Mouse (Mus musculus) activated CD4-positive, CD25-positive, alpha-beta regulatory T cell, adult 4 months (primary cell): Measurements from ENCODE around the gene Prkch. TPM values are rescaled to one million over a fixed set of nuclear protein-coding genes. Genes with fewer than 3 reads are reported as not detected.

ENCODE experiments used
- ATAC-seq: one replicate; pipeline ENCODE4 v1.8.0; 2017
- polyA plus RNA-seq, 2 experiments: library from polyadenylated mRNA; unstranded; fragments of 100-300 nt; shearing (Covaris generic); gene quantifications; one replicate each; pipeline ENCODE4 v1.2.1; 2017

The Prkch gene
- polyA plus RNA-seq, 2 experiments from 2014 or later: 80.9 to 82.1 TPM

DNA sequence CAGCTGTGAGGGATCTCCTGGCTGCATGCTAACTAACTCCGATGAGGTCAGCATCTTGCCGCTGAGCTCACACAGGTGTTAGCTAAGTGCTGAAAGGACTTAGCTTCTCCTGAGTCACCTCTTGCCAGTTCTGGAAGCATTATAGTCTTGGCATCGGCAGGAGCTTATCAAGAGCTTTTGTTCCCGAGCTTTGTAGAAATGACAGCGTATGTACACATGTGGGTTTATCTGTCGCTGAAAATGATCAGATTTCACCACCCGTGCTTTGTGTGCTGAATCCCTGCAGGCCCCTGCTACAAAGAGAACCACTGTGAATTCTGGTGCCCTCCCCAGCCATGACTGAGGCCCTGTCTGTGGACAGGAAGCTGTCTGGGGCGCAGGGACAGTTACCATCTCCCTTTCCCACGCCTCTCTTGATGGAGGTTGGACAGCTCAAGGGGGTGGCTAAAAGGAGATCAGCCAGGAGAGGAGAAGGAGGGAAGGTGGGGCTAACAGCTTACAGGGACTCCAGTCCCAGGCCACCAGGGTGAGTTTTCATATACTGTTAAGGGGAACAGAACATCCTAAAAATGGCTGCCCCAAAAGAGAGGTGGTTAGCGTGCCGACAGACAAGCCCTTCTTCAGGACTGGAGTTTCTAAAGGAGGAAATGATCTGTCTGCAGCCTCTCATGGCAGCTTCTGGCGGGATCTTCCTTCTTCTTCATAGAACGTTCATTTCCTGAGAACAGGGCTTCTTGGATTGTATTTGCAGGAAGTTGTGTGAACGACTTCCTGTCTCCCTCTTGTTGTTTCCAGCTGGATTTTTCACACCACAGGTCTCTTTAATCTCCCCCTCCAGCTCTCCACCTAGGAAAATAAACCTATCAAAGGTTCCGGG, 180.3 kb downstream of the Prkch start:
- ATAC-seq: no peak

DNA sequence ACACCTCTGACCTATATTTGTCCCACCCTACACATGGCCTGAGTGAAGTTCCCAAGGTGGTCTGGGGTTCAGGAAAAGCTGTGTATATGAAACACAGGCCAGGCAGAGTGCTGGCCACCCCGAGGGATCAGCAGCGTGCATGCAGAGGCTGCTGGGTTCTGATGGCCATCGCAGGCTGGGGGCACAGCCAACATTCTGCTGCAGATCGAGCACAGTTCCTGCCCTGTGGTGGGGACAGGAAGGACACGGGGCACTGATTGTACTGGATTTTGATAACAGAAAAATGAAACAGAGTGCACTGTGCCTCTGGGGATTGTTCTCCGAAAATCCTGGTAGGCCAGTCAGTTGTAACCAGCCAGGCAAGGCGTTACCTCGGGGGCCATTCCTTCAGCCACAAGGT, 181.6 kb downstream of the Prkch start:
- no peak for ATAC-seq

DNA sequence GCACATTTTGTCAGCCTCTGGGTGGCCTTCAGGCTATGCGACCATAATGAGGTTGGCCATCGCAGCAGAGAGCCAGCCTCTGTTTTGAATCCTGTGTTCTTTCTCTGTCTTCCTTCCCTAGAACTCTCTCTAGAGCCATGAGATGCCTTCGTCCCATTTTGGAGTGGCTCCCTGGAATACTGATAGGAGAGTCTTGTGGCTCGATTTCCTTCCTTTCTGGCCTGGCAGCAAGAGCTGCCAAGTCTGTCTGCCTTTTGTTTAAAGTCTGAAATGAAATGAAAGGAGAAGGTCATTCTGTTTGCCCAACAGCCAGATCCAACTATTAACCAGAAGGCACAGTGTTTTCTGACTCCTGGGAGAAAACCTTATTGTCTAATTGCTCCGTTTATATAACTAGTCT, 184.2 kb downstream of the Prkch start:
- ATAC-seq: no peak

DNA sequence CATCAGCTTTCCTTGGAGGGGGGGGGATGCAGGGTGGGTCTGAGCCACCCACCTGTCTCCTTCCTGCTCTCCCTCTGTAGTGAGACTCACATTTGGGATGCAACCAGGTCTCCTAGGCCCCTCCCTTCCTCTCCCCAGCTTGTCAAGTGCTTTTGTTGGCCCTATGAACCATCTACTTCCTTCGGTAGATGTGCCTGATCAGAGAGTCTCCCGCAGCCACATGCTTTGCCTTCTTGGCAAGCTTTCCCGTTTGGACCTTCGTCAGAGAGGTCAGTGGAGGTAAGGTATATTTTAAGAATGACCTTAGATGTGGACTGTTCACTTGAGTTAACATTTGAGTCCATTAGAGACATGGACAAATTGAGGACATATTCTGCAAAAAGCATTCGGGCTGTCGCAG, 184.9 kb downstream of the Prkch start:
- ATAC-seq: no peak

DNA sequence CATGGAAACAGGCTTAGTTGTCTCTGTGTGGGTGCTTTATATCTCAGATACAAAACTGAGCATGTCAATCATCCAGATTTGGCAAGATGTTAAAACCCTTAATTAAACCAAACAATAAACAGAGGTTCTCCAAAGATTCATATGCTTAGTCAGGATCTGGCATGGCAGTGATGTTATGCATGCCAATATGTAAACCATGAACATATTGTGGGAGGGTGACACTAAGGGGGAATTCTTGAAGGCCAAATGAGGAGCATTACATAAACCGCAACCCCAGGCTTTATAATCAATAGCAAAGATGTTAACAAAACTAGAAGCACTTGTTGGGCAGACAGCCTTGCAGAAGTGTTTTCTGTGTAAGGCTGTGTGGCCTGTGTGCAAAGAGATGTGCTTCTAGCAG, 186.2 kb downstream of the Prkch start:
- ATAC-seq: no peak

DNA sequence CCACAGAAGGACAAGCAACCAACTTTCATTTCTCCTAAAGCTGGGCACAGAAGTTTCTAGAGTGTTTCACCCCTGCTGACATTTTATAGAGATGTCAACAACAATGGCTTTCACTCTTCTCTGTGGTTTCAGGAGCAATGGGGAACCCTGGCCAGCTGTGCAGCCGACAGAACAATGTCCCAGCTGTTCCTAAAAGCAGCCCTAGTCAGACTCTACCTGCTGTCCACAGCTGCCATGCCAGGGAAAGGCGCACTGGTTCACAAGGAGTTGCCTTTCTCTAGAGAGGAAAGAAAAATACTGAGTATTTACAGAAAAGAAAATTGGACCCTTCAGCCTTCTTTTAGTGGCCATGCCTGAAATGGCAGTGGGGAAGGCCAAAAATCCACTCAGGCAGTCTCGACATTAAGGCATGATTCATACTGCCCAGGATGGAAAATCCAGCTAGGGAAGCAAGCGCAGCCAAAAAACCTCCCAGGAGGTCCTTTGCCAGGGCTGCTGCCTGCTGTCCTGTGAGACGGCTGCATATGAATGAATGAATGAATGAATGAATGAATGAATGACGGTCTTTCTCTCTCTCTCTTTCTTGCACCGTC, 190.3 kb downstream of the Prkch start:
- no peak for ATAC-seq

DNA sequence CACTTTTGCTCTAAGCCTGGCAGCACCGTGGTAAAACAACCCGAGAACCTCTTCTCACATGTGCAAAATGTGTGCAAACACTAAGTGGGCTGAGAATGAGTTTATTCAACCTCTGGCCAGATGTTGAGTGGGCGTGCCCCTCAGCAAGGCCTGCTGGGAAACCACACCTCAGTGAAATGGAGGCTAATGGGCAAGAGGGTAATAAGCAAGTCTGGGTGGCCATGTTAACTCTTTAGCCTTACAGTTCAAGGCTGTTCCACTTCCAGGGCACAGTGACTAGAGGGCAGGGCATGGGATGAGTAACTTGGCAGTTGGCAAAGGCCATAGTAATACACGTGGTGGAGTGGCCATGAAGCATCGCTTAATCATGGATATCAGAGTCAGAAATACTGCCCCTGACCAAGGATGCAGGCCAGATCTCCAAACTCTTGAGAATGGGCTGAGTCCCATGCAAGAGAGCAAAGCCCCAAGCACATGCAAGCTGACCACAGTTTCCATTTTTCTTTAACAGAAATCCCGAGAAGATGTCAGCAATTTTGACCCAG, 191.9 kb downstream of the Prkch start:
- no peak for ATAC-seq

DNA sequence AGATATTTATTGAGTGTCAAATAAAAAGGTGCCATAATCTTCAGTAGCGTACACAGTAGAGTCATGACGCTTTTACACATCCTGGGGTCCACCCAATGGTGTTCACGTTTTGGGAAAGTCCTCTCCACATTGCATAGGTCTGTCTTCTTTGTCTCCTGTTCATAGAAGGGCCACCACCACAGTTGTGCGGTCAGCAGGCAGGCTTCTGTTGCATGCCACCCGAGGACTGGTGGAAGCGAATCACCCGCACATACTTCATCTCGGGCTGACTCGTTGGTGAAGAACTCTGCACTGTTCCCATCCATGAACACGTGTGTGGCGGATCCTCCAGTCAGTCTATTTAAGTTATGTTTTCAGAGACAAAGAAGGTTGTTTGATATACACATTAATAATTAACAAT, 193.1 kb downstream of the Prkch start:
- ATAC-seq: no peak

DNA sequence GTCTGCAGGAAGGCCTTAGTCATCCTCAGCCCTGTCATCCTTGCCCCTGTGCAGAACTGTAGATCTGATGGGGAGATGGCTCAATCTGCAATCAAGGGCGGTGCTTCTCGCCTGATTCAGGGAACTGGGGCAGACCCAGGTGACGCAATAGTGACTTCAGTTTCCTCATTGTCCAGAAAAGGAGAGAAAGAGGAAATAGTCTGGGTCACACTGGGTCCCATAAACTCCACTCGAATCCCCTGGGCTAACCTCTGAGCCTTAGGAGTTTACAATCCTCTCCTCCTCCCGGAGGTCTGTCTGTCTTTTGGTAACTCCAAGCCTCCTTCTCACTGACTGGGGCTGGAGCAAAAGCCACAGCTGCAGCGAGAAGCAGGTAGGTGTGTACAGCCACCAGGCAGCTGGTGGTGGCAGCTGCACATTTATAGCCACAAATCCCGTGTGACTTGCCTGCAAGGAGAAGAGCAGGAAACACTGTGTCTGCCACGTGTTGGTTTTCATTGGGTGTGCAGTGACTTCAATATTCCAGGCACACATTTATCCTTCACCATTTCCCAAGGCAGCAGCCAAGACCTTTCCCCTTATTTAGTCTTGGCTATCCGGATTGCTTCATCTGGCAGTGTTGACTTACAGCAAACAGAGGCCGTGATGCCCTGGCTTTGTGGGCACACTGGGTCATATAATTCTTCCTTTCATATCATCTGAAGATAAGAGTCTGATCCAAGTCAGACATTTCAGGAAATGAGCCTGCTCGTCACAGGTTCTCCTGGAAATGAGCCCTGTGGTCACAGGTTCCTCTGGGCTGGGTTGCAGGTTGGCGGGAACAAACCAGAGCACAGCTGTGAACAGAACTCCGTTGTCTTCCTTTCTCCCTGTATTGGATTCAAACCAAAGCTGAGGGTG, 195.0 kb downstream of the Prkch start:
- ATAC-seq: peak; percentile 43

DNA sequence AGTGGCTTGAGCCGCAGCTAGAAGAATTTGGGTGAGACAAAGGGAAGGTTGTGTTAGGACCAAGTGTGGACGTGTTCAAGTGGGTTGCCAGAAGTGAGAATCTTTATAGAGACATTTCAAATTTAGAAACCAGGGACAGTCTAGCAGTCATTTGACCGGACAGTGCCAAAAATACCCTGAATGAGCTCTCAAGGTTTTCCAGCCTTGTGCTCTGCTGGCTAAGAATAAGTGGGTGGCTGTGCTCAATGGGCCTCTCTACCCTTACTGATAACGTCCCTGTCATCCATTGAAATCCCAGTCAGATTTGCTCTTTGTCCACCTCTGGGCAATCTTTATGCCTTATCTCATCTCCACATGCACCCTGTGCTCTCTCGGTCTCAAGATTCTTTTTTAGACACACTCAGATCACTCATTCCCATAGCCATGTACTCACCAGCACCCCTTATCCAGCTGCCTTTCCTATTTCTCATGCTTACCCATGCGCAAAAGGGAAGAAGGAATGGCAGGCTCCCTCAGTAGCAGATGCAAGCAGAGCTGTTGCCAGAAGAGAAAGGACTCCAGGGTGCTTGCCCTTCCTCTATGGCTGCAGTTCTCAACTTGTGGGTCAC, 196.9 kb downstream of the Prkch start:
- no peak for ATAC-seq

DNA sequence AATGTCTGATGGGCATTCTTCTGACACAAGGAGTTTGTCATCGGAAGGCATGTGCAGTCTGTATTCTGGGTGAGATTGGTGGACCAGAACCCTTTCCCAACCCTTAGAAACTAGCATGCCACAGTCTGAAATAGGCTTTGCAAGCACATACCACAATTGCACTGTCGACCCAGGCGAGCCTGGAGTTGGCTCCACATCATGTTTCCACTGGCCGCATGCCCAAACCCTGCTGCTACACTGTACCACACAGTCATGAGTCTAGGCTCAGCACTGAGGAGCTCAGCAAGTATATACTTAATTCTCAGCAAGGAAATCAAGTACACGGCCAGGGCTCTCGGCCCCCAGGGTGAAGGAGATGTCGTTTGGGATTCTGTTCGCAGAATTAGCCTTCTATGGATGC, 202.3 kb downstream of the Prkch start:
- no peak for ATAC-seq

DNA sequence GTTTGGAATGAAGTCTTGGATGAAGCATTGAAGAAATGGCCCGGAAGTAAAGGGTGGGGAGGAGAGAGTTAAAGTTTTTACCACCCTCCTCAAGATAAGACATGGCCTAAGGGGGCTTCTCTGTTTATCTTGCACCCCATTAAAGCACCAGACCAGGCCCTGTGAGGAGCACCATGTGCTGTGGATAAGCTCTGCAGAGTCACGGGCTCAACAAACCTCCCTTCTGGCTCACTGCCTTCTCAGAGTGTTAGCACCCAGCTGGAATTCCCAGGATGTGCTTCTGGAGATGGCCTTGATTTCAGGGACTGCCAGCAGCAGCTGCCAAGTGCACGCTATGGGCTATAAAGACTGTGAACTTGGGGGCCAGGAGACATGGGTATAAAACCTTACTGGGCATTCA, 204.3 kb downstream of the Prkch start:
- ATAC-seq: no peak

DNA sequence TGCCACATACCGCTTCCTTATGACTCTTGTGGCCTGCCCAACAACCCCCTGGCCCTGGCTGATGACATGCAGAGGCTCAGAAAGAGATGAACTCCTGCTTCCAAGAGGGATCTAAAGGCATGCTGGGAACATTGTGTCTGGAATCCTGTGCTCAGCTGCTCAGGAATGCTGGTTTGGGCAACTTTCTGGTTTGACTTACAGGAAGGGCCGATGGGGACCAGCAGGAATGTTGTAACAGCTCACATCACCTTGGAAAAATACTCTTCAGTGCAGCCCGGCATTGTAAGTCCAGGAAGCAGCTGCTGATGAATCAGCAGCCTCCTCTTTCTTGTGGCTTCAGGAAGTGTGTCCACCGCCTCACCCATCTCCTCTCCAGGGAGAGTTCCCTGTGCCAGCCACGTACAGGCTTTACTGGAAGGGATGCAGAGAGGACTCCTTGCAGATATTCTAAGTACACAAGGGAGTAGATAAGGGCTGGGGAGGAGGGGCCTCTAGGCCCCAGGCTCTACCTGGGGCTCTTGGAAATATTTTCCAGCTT, 206.0 kb downstream of the Prkch start:
- ATAC-seq: no peak

DNA sequence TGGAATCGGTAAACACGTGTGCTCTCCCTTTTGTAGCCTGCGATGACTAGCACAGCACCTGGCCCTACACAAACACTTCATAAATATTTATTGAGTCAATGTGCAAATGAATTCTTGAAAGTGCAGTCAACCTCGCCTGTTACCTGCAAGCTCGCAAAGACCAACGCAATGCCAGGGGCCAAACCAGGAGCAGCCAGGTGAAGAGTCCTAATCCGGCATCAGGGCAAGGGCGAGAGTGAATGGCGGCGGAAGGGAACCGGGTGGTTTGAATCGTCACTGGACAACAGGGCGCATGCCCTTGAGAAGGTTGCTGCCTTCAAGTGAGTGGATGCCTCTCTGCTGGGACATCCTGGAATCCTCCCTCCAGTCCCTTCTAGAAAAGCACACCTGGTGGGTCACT, 208.6 kb downstream of the Prkch start:
- ATAC-seq: no peak

DNA sequence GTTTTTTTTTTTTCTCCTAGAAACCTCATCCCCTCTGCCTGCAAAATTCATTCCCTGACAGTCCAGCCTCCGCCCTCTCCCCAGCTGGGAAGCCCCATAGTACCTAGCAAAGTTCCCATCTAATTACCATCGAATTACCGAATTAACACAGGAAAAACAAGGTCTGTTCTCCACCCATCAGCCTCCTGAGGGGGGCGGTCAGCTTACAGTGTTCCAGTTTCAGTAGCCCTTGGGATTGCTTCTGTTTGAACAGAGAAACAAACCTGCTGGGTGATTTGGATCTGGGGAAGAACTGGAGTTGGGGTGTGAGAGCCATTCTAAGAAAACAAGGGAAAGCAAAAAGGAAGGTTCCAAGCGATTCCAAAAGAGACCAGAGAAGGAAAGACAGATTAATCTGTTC, 209.1 kb downstream of the Prkch start:
- no peak for ATAC-seq

DNA sequence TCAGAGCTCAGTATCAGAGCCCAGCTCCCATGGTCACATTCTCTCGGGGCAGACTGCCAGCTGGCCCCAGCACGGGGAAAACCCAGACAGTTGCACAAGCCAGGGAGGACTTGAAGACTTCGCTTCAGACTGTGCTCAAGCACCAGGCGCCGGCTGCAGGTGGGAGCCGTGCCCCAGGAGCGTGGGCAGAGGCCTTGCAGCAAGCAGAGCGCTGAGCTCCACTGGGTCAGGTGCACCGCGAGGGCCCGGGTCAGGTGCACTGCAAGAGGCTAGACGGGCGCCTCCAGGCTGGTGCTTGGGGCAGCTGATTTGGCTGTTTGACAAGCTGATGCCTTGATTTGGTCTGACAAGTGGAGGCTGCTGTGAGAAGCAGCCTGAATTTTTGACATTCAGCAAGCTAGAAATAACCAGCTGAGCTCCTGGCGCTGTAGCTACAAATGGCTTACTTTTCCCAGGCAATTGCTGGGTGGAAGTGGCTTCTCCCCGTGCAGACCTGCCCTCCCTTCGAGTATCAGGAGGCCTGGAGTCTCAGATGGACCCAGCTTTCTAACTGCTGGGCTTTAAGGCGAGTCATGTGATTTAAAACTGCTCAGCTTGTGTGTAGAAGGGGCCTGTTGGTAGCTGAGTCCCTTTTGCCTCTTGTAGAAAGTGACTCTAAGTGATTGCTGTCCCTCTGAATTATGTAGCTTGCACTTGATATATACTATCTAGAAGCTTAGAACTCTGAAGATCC, 209.7 kb downstream of the Prkch start:
- peak; percentile 52 for ATAC-seq

DNA sequence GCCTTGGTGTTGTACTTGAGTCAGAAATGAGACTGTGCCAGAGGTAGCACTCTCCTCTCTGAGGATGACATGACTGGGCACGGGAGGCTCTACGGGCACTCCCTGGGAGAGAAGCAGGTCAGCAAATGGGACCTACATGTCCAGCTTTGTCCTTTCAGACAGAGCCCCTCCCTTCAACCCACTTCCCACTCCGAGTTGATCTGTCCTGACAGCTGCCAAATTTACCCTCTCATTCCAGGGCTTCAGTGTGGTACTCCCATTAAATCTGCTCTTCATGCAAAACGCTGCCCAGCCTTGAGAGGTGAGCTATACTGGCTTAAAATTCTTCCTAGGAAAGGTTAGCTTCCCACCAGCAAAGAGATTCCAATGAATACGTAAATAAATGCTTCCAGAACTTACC, 215.1 kb downstream of the Prkch start:
- no peak for ATAC-seq

DNA sequence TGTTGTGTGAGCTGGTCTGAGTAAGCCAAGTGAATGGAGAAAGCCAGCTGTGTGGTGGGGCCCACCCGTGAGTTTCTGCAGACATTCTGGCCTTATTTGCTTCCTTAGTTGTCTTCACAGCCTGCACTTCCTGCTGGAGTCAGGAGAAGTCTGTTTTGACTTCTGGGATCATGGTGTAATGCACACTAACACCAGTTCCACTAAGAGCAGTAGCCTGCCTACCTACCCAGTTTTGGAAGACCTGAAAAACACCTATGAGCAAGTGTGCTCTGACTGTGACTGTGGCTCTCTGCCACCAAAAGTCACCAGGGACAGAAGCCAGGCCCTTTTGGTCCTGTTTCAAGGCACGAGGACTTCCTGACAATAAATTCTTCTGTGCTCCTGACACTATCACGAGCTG, 216.3 kb downstream of the Prkch start:
- ATAC-seq: no peak

DNA sequence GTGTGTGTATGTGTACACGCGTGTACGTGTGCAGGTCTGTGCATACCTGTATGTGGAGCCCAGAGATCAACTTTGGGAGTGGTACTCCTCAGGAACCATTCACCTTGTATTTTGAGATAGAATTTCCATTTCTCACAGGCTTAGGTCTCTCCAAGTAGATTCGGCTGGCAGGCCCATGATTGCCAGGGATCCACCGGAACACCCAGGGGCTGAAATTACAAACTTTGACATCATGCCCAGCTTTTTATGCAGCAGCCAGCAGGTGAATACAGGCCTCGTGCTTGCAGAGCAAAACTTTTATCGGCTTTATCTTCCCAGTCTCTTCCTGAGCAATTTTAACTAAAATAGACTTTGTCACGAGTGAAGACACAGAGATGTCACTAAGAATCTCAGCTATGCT, 217.2 kb downstream of the Prkch start:
- no peak for ATAC-seq

DNA sequence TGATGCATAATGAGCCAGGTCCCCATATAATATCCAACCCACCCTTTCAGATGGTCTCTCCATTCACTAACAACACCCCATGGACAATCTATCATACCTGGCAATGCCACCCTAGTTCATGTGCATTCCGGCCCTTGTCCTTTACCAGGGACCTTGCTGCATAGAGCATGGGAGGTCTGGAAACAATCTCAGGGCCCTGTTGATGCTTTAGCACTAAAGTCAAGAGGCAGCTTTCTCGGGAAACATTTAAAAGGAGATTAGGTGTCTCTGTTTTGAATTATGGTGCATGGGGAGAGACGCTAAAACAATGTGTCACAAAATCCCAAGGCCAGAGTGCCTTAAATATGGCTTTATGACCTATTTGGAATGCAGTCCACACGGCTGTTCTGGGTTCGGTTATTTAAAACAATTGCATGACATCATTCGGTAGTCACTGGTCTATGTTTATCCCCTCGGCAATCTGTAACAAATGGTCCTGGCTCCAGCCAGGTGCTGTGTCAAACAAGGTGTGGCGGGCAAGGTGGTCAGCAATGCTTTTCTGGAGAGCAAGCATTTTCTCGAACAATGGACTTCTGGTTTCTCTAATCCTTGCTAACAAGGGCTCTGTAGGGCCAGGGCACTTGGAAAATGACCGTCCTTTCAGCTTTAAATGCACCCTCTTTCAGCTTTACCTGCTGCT, 217.9 kb downstream of the Prkch start:
- ATAC-seq: no peak

DNA sequence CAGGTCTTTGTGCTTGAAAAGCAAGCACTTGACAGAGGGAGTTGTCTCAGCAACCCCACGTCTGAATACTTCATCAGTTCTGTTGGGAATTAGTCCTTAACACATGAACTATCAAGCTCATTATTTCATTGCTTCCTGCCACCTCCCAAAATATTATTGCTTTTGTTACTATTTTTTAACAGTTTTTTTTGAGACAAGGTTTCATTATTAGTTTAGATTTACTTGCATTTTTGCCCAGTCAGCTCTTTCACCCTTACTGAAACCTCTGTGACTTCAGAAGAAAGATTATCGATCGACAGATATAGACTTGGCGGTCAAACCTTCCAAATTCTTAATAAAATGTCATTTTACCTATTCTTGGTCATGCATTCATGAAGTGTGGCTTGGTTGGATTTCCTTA, 219.3 kb downstream of the Prkch start:
- no peak for ATAC-seq
